Mouse (Mus musculus) spleen, adult 12 weeks (tissue): ENCODE results near the gene Vipr1.

Source experiments
- DNase-seq: peaks from one replicate; pipeline ENCODE4 v3.0.0; 2022; ENCODE audit warnings: low spot score

Vipr1 gene

GRCm38 (mm10) chr9:121633306-121633705 lies 9.2 kb upstream of the Vipr1 start:
- no peak for DNase-seq

GRCm38 (mm10) chr9:121635835-121636576 lies 6.5 kb upstream of the Vipr1 start:
- no peak for DNase-seq

GRCm38 (mm10) chr9:121639790-121640189 lies 2.7 kb upstream of the Vipr1 start:
- DNase-seq = no peak

GRCm38 (mm10) chr9:121641235-121641915 lies 1.1 kb upstream of the Vipr1 start:
- no peak for DNase-seq

- peak; percentile 19 for DNase-seq
These were observed 515 bp upstream of the Vipr1 start, which contains the start of gene Lyzl4 for GRCm38 (mm10) chr9:121642001-121642400. Gene Lyzl4, minus strand, starts transcription at chr9:121642096.

GRCm38 (mm10) chr9:121644855-121645254 lies 2.3 kb downstream of the Vipr1 start:
- no peak for DNase-seq

- DNase-seq = no peak
These were observed 4.5 kb downstream of the Vipr1 start for GRCm38 (mm10) chr9:121647026-121647425.

GRCm38 (mm10) chr9:121653668-121654067 lies 11.2 kb downstream of the Vipr1 start:
- DNase-seq = no peak

- DNase-seq = no peak
These were observed 13.8 kb downstream of the Vipr1 start for GRCm38 (mm10) chr9:121656322-121656721.

- no peak for DNase-seq
These were observed 14.6 kb downstream of the Vipr1 start for GRCm38 (mm10) chr9:121657143-121657542.

- no peak for DNase-seq
These were observed 15.7 kb downstream of the Vipr1 start for GRCm38 (mm10) chr9:121658248-121658647.

GRCm38 (mm10) chr9:121659791-121660190 lies 17.3 kb downstream of the Vipr1 start:
- DNase-seq = no peak

GRCm38 (mm10) chr9:121663467-121663866 lies 21.0 kb downstream of the Vipr1 start:
- no peak for DNase-seq

GRCm38 (mm10) chr9:121664104-121664503 lies 21.6 kb downstream of the Vipr1 start:
- no peak for DNase-seq

- DNase-seq = no peak
These were observed 24.6 kb downstream of the Vipr1 start for GRCm38 (mm10) chr9:121666957-121667630.

GRCm38 (mm10) chr9:121667822-121668221 lies 25.3 kb downstream of the Vipr1 start:
- no peak for DNase-seq

GRCm38 (mm10) chr9:121669348-121669791 lies 26.9 kb downstream of the Vipr1 start:
- DNase-seq = no peak

- DNase-seq = no peak
These were observed 28.8 kb downstream of the Vipr1 start for GRCm38 (mm10) chr9:121671300-121671699.

- no peak for DNase-seq
These were observed 29.8 kb downstream of the Vipr1 start for GRCm38 (mm10) chr9:121672311-121672710.

- DNase-seq = no peak
These were observed 31.2 kb downstream of the Vipr1 start for GRCm38 (mm10) chr9:121673716-121674115.

- DNase-seq = peak; percentile 58
These were observed 32.5 kb downstream of the Vipr1 start for GRCm38 (mm10) chr9:121675011-121675410.

GRCm38 (mm10) chr9:121675556-121675955 lies 33.0 kb downstream of the Vipr1 start:
- DNase-seq = no peak

GRCm38 (mm10) chr9:121677069-121677468 lies 34.6 kb downstream of the Vipr1 start:
- DNase-seq = no peak
